ENCODE assay signal across 8 mouse cellular contexts in the genomic region with DNA sequence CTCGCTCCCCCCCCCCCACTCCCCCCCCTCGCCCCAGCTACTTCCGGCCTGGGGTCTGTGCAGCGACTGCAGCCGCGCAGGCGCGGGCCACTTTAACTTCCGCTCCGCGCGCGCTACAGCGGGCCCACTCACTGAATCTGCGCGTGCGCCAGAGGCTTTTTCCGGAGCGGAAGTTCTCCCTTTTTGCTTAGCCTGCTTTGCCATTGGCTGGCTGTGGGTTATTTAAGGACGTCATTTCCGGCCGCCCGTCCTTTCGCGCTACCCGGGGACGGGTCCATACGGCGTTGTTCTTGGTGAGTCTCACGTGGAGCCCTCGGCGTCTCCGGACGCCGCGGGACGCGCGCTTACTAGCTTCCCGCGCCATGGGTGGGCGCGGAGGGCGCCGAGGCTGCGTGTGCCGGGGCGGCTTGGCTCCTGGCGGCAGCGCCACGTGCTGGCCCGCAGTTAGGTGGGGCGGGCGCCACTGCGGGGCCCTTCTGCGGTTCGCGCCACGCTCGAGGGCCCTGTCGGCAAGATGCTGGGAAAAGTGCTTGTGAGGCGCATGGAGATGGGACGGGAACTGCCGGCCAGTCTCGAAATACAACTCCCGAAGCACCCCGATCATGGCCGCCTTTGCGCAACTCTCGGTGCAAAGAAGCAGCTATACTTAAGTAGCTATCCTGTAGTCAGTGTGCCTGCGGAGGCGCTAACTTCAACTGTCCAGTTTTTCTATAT. TPM values are rescaled to one million over a fixed set of nuclear protein-coding genes. Genes with fewer than 3 reads are reported as not detected.
DNase-seq lines count a peak whose midpoint lies in the region; ATAC-seq lines count a peak whose summit lies in the region.

A gene (plus strand): TSS at position 152 of the 714 bp plus-strand sequence.

- H3K27ac ChIP-seq in intestine, embryonic 14.5 days (ENCODE audit: low read depth), result peak within 1 kb of the TSS; percentile 94

- H3K27me3 ChIP-seq in intestine, embryonic 14.5 days (replicated peaks; ENCODE audit: control insufficient read depth, insufficient read depth, low read length), result no peaks in the 10 kb centered on the region

- peak within 1 kb of the TSS; percentile 86 for H3K4me2 ChIP-seq in intestine, embryonic 14.5 days (ENCODE audit: low read length)

- peaks cover 12% of the 10 kb centered on the region; the same call in 1 of the 2 replicates for H3K4me1 ChIP-seq in intestine, embryonic 14.5 days (replicated peaks; ENCODE audit: control insufficient read depth, insufficient read depth, low read length)

- H3K9me3 ChIP-seq in intestine, embryonic 14.5 days (ENCODE audit: control insufficient read depth, low read length), result no peaks in the 10 kb centered on the region

- intact Hi-C loops in left cerebral cortex, postnatal 14 days (cut with DNase I), result no loop called here

- WGBS in intestine, embryonic 14.5 days, result under 1% methylated on average over 71 of the region's 72 CpGs

- H3K4me3 ChIP-seq in intestine, embryonic 14.5 days (ENCODE audit: low read depth, low read length), result peak within 1 kb of the TSS; percentile 99

- peak; percentile 94 for ATAC-seq in intestine, embryonic 14.5 days (replicated peaks; ENCODE audit: low FRiP score, low TSS enrichment, low read depth)

- DNase-seq in adrenal gland, adult 18-20 months (ENCODE audit: low spot score in 2 of 2), result peak; percentile 92
- DNase-seq in embryo, embryonic 11 days, result peak; percentile 99
- peak; percentile 98 for DNase-seq in gastrocnemius, postnatal 25 days
- DNase-seq in intestine, embryonic 14.5 days (ENCODE audit: low spot score), result peak; percentile 96
- DNase-seq in left cerebral cortex, postnatal 14 days (ENCODE audit: low spot score in 2 of 2), result peak; percentile 97 to 98
- DNase-seq in mesoderm, embryonic 11.5 days (ENCODE audit: low read depth, low spot score), result peak; percentile 99
- DNase-seq in right cerebral cortex, postnatal 36 days (ENCODE audit: low spot score in 2 of 2), result peak; percentile 95
- peak; percentile 98 for DNase-seq in yolk sac, embryonic 10.5 days (ENCODE audit: low spot score)

- H3K36me3 ChIP-seq in intestine, embryonic 14.5 days (ENCODE audit: control insufficient read depth, insufficient read depth, low read length), result peaks cover 52% of the 10 kb centered on the region

- H3K9ac ChIP-seq in intestine, embryonic 14.5 days (ENCODE audit: low read length), result peak within 1 kb of the TSS; percentile 100

RNA-seq across cellular contexts. Expression of the gene that starts here (rescaled TPM):
- total RNA-seq in adrenal gland, adult 18-20 months (2021), result 100 to 1,000 TPM; 726 to 738 TPM
- 100 to 1,000 TPM; 388 to 402 TPM for total RNA-seq in gastrocnemius, postnatal 25 days (2021)
- polyA plus RNA-seq in intestine, embryonic 14.5 days (2014; fragmentation: Nextera tagmentation; extraction: Ambion mirVana), result 2,190 and 2,220 TPM in 2 replicates
- total RNA-seq in left cerebral cortex, postnatal 14 days (2021), result 100 to 1,000 TPM; 505 to 517 TPM

Comparison
In these comparisons a context has a peak if more than half of its experiments do, and no peak if none do; other contexts are left out.
1. Peak in every context shown above with its lines: DNase-seq, ATAC-seq, H3K4me3 ChIP-seq and H3K27ac ChIP-seq.